Mouse (Mus musculus) midbrain, embryonic 13.5 days (tissue): Measurements from ENCODE around the gene Snx5. TPM values are rescaled to one million over a fixed set of nuclear protein-coding genes. Genes with fewer than 3 reads are reported as not detected.

Source experiments
- ATAC-seq: fragments of 200-750 bp; cut with Nextera tagmentation; 2 replicates; pipeline ENCODE4 v1.8.0; 2017; ENCODE audit warnings: mild to moderate bottlenecking, moderate TSS enrichment, moderate library complexity
- H3K27ac ChIP-seq: fragments of 300-500 bp; sonication (generic); 2 replicates; pipeline ENCODE4 v1.5.1; 2015; ENCODE audit warnings: inconsistent platforms, mild to moderate bottlenecking, moderate library complexity
- H3K27me3 ChIP-seq: fragments of 300-500 bp; sonication (generic); 2 replicates; pipeline ENCODE4 v1.6.1; 2015; ENCODE audit warnings: mild to moderate bottlenecking, inconsistent platforms
- H3K36me3 ChIP-seq: fragments of 300-500 bp; sonication (generic); 2 replicates; pipeline ENCODE4 v1.6.1; 2015; ENCODE audit warnings: mild to moderate bottlenecking, inconsistent platforms
- H3K4me1 ChIP-seq: fragments of 300-500 bp; sonication (generic); replicated peaks from 2 replicates; pipeline ENCODE4 v1.6.1; 2015; ENCODE audit warnings: inconsistent platforms
- H3K4me2 ChIP-seq: fragments of 300-500 bp; sonication (generic); replicated peaks from 2 replicates; pipeline ENCODE4 v1.6.1; 2015; ENCODE audit warnings: moderate library complexity, mild to moderate bottlenecking, inconsistent platforms
- H3K4me3 ChIP-seq: fragments of 300-500 bp; sonication (generic); replicated peaks from 2 replicates; pipeline ENCODE4 v1.5.1; 2015; ENCODE audit warnings: mild to moderate bottlenecking, inconsistent platforms
- H3K9ac ChIP-seq: fragments of 300-500 bp; sonication (generic); replicated peaks from 2 replicates; pipeline ENCODE4 v1.6.1; 2015; ENCODE audit warnings: mild to moderate bottlenecking, inconsistent platforms
- H3K9me3 ChIP-seq: fragments of 300-500 bp; sonication (generic); 2 replicates; pipeline ENCODE4 v1.6.1; 2016; ENCODE audit warnings: mild to moderate bottlenecking, inconsistent platforms
- WGBS: fragments of 180-500 bp; shearing (Covaris S2); methylation state at CpG from one replicate; pipeline ENCODE4 v1.1.7; 2015; 5-methylcytosine and 5-hydroxymethylcytosine counted together
- polyA plus RNA-seq: library from polyadenylated mRNA; unstranded; fragments of >200 nt; fragmentation: Nextera tagmentation; extraction: Ambion mirVana; gene quantifications from 2 replicates; pipeline ENCODE4 v1.2.1, GENCODE M21; 2015

The Snx5 gene
- polyA plus RNA-seq, 1 experiment from 2014 or later = 66.5 TPM

DNA sequence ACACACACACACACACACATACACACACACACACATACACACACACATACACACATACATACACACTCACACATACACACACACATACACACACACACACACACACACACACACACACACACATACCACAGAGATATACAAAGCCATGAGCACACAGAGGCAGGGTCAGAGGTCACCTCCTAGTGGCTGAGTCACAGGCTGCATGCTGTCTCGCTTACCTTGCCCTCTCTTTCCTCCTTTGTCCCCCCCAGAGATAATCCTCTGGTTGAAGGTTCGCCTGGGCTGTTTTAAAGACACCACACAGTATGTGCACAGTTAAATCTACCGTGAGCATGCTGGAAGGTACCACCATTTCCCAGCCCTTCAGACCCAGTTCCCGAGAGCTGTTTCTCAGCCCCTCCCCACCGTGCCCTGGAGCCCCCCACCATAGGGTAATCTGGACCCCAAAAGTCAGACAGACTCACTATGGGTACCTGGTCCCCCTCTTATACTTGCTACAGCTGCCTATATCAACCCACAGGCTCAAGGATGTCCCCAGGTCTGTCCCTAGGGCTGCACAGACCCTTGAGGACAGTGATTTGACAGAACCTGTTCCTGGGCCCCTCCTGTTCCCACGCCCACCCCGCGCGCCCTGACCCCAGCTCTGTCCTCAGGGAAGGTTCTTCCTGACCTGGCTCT is 56.1 kb downstream of the Snx5 start:
- Histone ChIP-seq H3K27ac (peak overlapping the region; percentile 53; the same call in 1 of the 2 replicates), H3K36me3 (no peaks in the 10 kb centered on the region), H3K4me3 (no peak overlapping the region), H3K9me3 (no peaks in the 10 kb centered on the region), H3K4me2 (no peak overlapping the region; the same call in 1 of the 2 replicates), H3K27me3 (no peaks in the 10 kb centered on the region), H3K9ac (no peak overlapping the region; the same call in 1 of the 2 replicates), H3K4me1 (peaks cover 16% of the 10 kb centered on the region)
- WGBS = 50% methylated on average over 9 of the region's 9 CpGs
- ATAC-seq = peak; percentile 66

DNA sequence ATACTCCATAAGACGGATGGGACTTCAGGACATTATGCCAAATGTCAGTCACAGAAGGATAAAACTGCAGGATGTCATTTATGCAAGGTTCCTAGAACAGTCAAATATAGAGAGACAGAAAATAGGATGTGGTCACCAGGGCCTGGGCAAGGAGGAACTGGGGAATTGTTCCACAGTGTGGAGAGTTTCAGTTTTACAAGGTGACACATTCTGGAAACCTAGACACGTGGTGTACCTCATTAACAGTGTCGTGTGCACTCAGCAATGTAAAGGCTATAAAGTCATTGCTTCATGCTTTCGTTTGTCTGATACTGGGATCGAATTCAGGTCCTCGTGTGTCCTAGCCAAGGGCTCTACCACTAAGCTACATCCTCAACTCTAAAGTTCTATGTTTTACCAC is 56.9 kb downstream of the Snx5 start:
- no peaks in the 10 kb centered on the region for H3K27me3 ChIP-seq
- H3K9ac ChIP-seq = no peak overlapping the region
- no peak for ATAC-seq
- H3K36me3 ChIP-seq = no peaks in the 10 kb centered on the region
- peaks cover 16% of the 10 kb centered on the region for H3K4me1 ChIP-seq
- no peak overlapping the region for H3K4me3 ChIP-seq
- no peak overlapping the region for H3K4me2 ChIP-seq
- no peak overlapping the region for H3K27ac ChIP-seq
- no peaks in the 10 kb centered on the region for H3K9me3 ChIP-seq
- WGBS = 86% methylated on average over 6 of the region's 6 CpGs

DNA sequence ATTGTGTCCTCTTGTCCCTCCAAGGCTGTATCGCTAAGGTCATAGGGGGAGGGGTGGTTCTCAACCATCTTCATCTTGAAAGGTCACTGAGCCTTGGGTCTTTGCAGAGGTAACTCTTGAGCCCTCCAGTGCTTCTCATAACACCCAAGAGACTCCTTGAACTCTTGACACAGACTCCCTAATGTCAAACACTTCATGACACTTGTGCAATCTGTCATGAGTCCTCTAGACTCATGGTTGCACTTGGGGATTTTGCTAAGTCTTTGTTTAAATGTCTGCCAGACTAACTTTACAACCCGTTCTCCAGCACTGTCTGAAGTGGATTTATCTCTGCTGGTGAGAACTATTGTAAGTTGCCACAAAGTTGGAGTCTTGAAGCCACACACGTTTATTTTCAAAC is 61.3 kb downstream of the Snx5 start:
- H3K4me1 ChIP-seq = no peaks in the 10 kb centered on the region
- no peak overlapping the region for H3K27ac ChIP-seq
- H3K9ac ChIP-seq = no peak overlapping the region
- WGBS = 83% methylated on average over 3 of the region's 3 CpGs
- H3K27me3 ChIP-seq = no peaks in the 10 kb centered on the region
- no peak overlapping the region for H3K4me2 ChIP-seq
- no peak overlapping the region for H3K4me3 ChIP-seq
- H3K36me3 ChIP-seq = no peaks in the 10 kb centered on the region
- no peak for ATAC-seq
- H3K9me3 ChIP-seq = no peaks in the 10 kb centered on the region

DNA sequence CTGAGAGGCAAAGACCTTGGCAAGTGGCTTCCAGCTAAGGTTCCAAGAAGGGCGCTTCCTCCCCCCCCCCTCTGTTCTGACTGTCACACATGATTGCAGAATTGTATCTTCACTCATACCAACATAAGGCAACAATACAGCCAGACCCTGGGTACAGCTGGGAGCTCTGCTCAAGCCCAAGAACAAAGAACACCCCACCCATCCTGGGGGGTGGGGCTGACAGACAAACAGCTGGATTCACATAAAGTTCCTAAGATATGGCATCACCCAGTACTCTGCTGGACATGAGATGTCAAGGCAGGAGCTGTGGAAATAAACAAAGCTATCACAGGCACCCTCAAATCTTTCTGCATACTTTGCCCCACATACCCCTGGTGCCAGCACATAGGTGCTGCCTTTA is 63.3 kb downstream of the Snx5 start:
- Histone ChIP-seq H3K4me3 (no peak overlapping the region), H3K9ac (no peak overlapping the region), H3K4me2 (no peak overlapping the region), H3K4me1 (no peaks in the 10 kb centered on the region), H3K27ac (no peak overlapping the region), H3K9me3 (no peaks in the 10 kb centered on the region), H3K36me3 (no peaks in the 10 kb centered on the region), H3K27me3 (no peaks in the 10 kb centered on the region)
- 74% methylated on average over 1 of the region's 1 CpGs for WGBS
- no peak; the same call in 1 of the 2 replicates for ATAC-seq

DNA sequence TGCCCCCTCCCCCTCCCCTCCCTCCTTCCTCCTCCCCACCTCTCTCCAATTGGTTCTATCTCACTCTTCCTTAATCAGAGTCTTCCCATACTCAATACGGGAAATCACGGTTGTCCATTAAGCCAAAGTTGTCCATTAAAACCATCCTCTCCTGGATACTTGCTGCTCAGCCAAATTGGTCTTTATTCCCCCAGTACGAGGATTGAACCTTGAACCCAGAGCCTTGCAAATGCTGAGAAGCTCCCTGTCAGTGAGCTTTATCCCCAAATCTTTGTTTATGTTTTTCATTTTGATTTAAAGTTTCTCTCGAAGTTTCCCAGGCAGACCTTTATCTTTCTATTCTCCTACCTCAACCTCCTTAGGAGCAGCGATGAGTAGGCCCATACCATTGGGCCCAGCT is 67.7 kb downstream of the Snx5 start:
- no peaks in the 10 kb centered on the region for H3K27me3 ChIP-seq
- ATAC-seq = no peak
- no peak overlapping the region for H3K9ac ChIP-seq
- H3K4me2 ChIP-seq = no peak overlapping the region
- H3K4me1 ChIP-seq = no peaks in the 10 kb centered on the region
- no peaks in the 10 kb centered on the region for H3K9me3 ChIP-seq
- H3K27ac ChIP-seq = no peak overlapping the region
- no peak overlapping the region for H3K4me3 ChIP-seq
- WGBS = 91% methylated on average over 5 of the region's 5 CpGs
- no peaks in the 10 kb centered on the region for H3K36me3 ChIP-seq

DNA sequence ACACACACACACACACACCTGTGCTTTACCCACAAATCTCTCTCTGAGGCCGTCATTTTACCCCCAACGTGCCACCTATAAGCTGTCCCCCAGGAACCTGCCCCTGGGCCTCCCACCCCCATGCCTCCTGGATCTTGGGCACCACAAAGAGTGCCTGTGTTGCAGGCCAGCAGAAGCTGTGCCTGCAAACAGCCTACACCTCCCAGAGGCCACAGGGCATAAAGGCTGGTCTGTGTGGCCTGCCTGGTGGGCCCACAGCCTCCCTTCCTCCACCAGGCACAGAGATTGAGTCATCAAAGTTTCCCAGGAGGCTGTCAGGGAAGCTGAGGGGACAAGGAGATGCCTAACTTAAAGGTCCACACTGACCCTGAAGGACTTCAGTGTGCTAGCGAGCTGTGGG is 68.1 kb downstream of the Snx5 start:
- Histone ChIP-seq H3K4me1 (no peaks in the 10 kb centered on the region), H3K4me3 (no peak overlapping the region), H3K27me3 (no peaks in the 10 kb centered on the region), H3K36me3 (no peaks in the 10 kb centered on the region), H3K27ac (no peak overlapping the region), H3K9ac (no peak overlapping the region), H3K9me3 (no peaks in the 10 kb centered on the region), H3K4me2 (no peak overlapping the region)
- 84% methylated on average over 3 of the region's 3 CpGs for WGBS
- ATAC-seq = no peak

DNA sequence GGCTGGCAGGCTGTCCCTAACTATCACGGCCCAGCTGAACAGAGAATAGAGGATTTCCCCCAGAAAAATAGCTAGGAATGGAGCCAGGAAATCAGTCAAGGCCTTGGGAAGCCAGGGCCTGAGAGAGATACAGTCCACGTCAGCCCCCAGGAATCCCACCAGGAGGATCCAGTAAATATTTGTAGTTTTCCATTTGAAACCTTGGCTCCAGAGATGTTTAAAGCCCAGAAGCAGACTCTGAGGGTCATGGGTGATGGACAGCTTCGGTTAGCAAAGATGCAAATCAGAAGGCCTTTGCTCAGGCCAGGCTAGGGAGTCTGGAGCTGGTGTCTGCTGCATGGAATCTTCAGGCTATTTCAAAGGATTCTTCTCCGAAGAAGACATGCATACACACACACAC is 68.6 kb downstream of the Snx5 start:
- Histone ChIP-seq H3K36me3 (no peaks in the 10 kb centered on the region), H3K27me3 (no peaks in the 10 kb centered on the region), H3K9ac (no peak overlapping the region), H3K4me1 (no peaks in the 10 kb centered on the region), H3K4me3 (no peak overlapping the region), H3K9me3 (no peaks in the 10 kb centered on the region), H3K27ac (no peak overlapping the region), H3K4me2 (no peak overlapping the region)
- 78% methylated on average over 4 of the region's 4 CpGs for WGBS
- no peak for ATAC-seq

Other genes with a start within 250 kb of the Snx5 start
- gene Banf2, start 237.8 kb downstream of the Snx5 start, polyA plus RNA-seq = not detected in 2 replicates
- gene Mgme1, start 243 bp downstream of the Snx5 start, polyA plus RNA-seq = 12.9 and 13.0 TPM in 2 replicates
- gene Ovol2, start 61.2 kb upstream of the Snx5 start, polyA plus RNA-seq = not detected in 2 replicates
- gene Kat14, start 98.1 kb upstream of the Snx5 start, polyA plus RNA-seq = 31.7 and 39.9 TPM in 2 replicates
- gene Pet117, start 98.1 kb upstream of the Snx5 start, polyA plus RNA-seq = 1.6 and 2.2 TPM in 2 replicates